Mouse (Mus musculus): ENCODE data around the gene Ift122.

Ift122 gene

GRCm38 (mm10) chr6:115830779-115831601, 22.3 kb upstream of the Ift122 start:
- CTCF ChIA-PET, result interaction anchor here in 2 of 4 experiments (0.6 to 2.5 kb wide), 4 partner anchors 9 to 105 kb away, joined by 3 to 5 read pairs (median 4); no protein-coding TSS in a partner anchor

GRCm38 (mm10) chr6:115832152-115832850, 21.0 kb upstream of the Ift122 start:
- ChIA-PET CTCF (interaction anchor here (0.7 to 2.5 kb wide), 10 partner anchors 8 to 167 kb away, joined by 3 to 19 read pairs (median 4); no protein-coding TSS in a partner anchor), POLR2A (interaction anchor here (0.5 to 25.7 kb wide), 14 partner anchors 8 to 542 kb away, joined by 3 to 814 read pairs (median 4); partner anchors contain the start of genes Rpl32 (in 2 of the 4), Ift122 (in 1 of the 4) and Mbd4 (in 1 of the 4))

More at GRCm38 (mm10) chr6:115830779-115831601, 22.3 kb upstream of the Ift122 start:
- POLR2A ChIA-PET, result interaction anchor here in 2 of 4 experiments (0.8 to 25.7 kb wide), 5 partner anchors 18 to 25 kb away, joined by 3 to 814 read pairs (median 3); partner anchors contain the start of genes Ift122 (in 2 of the 2), Mbd4 (in 2 of the 2) and Rpl32 (in 1 of the 2)

- CTCF ChIA-PET, result no interaction called here
- POLR2A ChIA-PET, result interaction anchor here in 3 of 4 experiments (0.7 to 25.7 kb wide), 7 partner anchors 10 to 107 kb away, joined by 3 to 814 read pairs (median 7); partner anchors contain the start of genes Rpl32 (in 3 of the 3), Ift122 (in 1 of the 3) and Mbd4 (in 1 of the 3)
Measured at GRCm38 (mm10) chr6:115833861-115834260, 19.4 kb upstream of the Ift122 start.

- POLR2A ChIA-PET, result interaction anchor here (0.5 to 25.7 kb wide), 64 partner anchors 8 to 586 kb away, joined by 3 to 814 read pairs (median 4); partner anchors contain the start of genes Ift122 (in 4 of the 4), Mbd4 (in 4 of the 4), Raf1 (in 3 of the 4) and Rpl32 (in 3 of the 4)
- CTCF ChIA-PET, result interaction anchor here (0.6 to 3.6 kb wide), 23 partner anchors 8 to 772 kb away, joined by 3 to 23 read pairs (median 4); partner anchors contain the start of genes Ift122 (in 3 of the 4), Mbd4 (in 3 of the 4) and Rpl32 (in 2 of the 4)
Measured at GRCm38 (mm10) chr6:115838161-115838597, 15.1 kb upstream of the Ift122 start, which contains the start of gene Efcab12. TSS of gene Efcab12 (minus strand) at chr6:115838412.

- CTCF ChIA-PET, result interaction anchor here (0.6 to 3.6 kb wide), 20 partner anchors 8 to 773 kb away, joined by 3 to 23 read pairs (median 5); partner anchors contain the start of genes Ift122 (in 3 of the 4), Mbd4 (in 3 of the 4) and Rpl32 (in 1 of the 4)
- POLR2A ChIA-PET, result interaction anchor here (0.5 to 25.7 kb wide), 61 partner anchors 8 to 587 kb away, joined by 3 to 814 read pairs (median 4); partner anchors contain the start of genes Ift122 (in 4 of the 4), Mbd4 (in 4 of the 4), Rpl32 (in 3 of the 4) and Raf1 (in 2 of the 4)
Measured at GRCm38 (mm10) chr6:115838745-115839144, 14.5 kb upstream of the Ift122 start.

- ChIA-PET POLR2A (interaction anchor here in 2 of 4 experiments (1.5 to 25.7 kb wide), 4 partner anchors 6 to 32 kb away, joined by 4 to 814 read pairs (median 137); partner anchors contain the start of genes Ift122 (in 2 of the 2), Mbd4 (in 2 of the 2) and Rpl32 (in 1 of the 2)), CTCF (interaction anchor here in 1 of 4 experiments (1.1 to 2.9 kb wide), 2 partner anchors 9 to 14 kb away, joined by 5 to 16 read pairs; partner anchors contain the start of genes Ift122 and Mbd4)
Measured at GRCm38 (mm10) chr6:115845006-115845405, 8.3 kb upstream of the Ift122 start.

GRCm38 (mm10) chr6:115846640-115847411, 6.4 kb upstream of the Ift122 start:
- ChIA-PET POLR2A (interaction anchor here in 3 of 4 experiments (0.6 to 25.7 kb wide), 11 partner anchors 7 to 361 kb away, joined by 3 to 814 read pairs (median 4); partner anchors contain the start of genes Efcab12 (in 3 of the 3), Rpl32 (in 1 of the 3) and Washc2 (in 1 of the 3)), CTCF (interaction anchor here (0.5 to 2.3 kb wide), 19 partner anchors 9 to 637 kb away, joined by 3 to 19 read pairs (median 4); partner anchors contain the start of genes Efcab12 (in 4 of the 4) and Rpl32 (in 1 of the 4))

- ChIA-PET CTCF (interaction anchor here in 2 of 4 experiments (0.6 to 2.3 kb wide), 2 partner anchors 25 to 76 kb away, joined by 5 read pairs; no protein-coding TSS in a partner anchor), POLR2A (interaction anchor here in 3 of 4 experiments (0.9 to 25.7 kb wide), 8 partner anchors 8 to 359 kb away, joined by 3 to 814 read pairs (median 62); partner anchors contain the start of genes Efcab12 (in 3 of the 3), Rpl32 (in 2 of the 3) and Washc2 (in 1 of the 3))
Measured at GRCm38 (mm10) chr6:115848598-115849304, 4.5 kb upstream of the Ift122 start.

- ChIA-PET CTCF (interaction anchor here (0.6 to 3.6 kb wide), 20 partner anchors 8 to 1580 kb away, joined by 3 to 19 read pairs (median 5); partner anchors contain the start of genes Efcab12 (in 3 of the 4) and Rpl32 (in 2 of the 4)), POLR2A (interaction anchor here (0.6 to 25.7 kb wide), 55 partner anchors 12 to 355 kb away, joined by 3 to 814 read pairs (median 4); partner anchors contain the start of genes Efcab12 (in 4 of the 4), Rpl32 (in 4 of the 4), Raf1 (in 3 of the 4) and Tmem40 (in 2 of the 4))
Measured at GRCm38 (mm10) chr6:115852446-115853090, 702 bp upstream of the Ift122 start.

- CTCF ChIA-PET, result interaction anchor here (0.6 to 3.6 kb wide), 22 partner anchors 10 to 375 kb away, joined by 3 to 19 read pairs (median 5); partner anchors contain the start of genes Efcab12 (in 3 of the 4) and Rpl32 (in 2 of the 4)
- POLR2A ChIA-PET, result interaction anchor here (0.6 to 25.7 kb wide), 53 partner anchors 9 to 627 kb away, joined by 3 to 814 read pairs (median 4); partner anchors contain the start of genes Efcab12 (in 4 of the 4), Raf1 (in 3 of the 4), Rpl32 (in 3 of the 4) and Tmem40 (in 2 of the 4)
Measured at GRCm38 (mm10) chr6:115853985-115854384, 715 bp downstream of the Ift122 start.

GRCm38 (mm10) chr6:115854432-115854831, 1.2 kb downstream of the Ift122 start:
- ChIA-PET CTCF (interaction anchor here in 3 of 4 experiments (1.2 to 3.6 kb wide), 9 partner anchors 9 to 156 kb away, joined by 3 to 19 read pairs (median 7); partner anchors contain the start of gene Efcab12 (in 2 of the 3)), POLR2A (interaction anchor here (1.0 to 25.7 kb wide), 21 partner anchors 9 to 354 kb away, joined by 3 to 814 read pairs (median 10); partner anchors contain the start of genes Efcab12 (in 4 of the 4), Rpl32 (in 2 of the 4) and Tmem40 (in 1 of the 4))

- ChIA-PET CTCF (interaction anchor here in 1 of 4 experiments (0.6 kb wide), 1 partner anchor 32 kb away, joined by 8 read pairs; no protein-coding TSS in a partner anchor), POLR2A (interaction anchor here in 3 of 4 experiments (0.6 to 25.7 kb wide), 4 partner anchors 16 to 261 kb away, joined by 3 to 814 read pairs (median 82); partner anchors contain the start of genes Efcab12 (in 1 of the 3) and Rpl32 (in 1 of the 3))
Measured at GRCm38 (mm10) chr6:115855733-115856360, 2.6 kb downstream of the Ift122 start.

GRCm38 (mm10) chr6:115856361-115856745, 3.1 kb downstream of the Ift122 start:
- ChIA-PET CTCF (interaction anchor here in 2 of 4 experiments (1.4 to 1.5 kb wide), 2 partner anchors 9 kb away, joined by 3 read pairs; no protein-coding TSS in a partner anchor), POLR2A (interaction anchor here in 1 of 4 experiments (1.0 to 10.5 kb wide), 2 partner anchors 17 to 48 kb away, joined by 4 to 159 read pairs; partner anchors contain the start of genes Efcab12 and Rpl32)

GRCm38 (mm10) chr6:115859258-115859657, 6.0 kb downstream of the Ift122 start:
- ChIA-PET POLR2A (interaction anchor here in 1 of 4 experiments (0.9 to 1.1 kb wide), 3 partner anchors 20 to 56 kb away, joined by 3 read pairs; no protein-coding TSS in a partner anchor), CTCF (interaction anchor here in 2 of 4 experiments (0.5 to 0.7 kb wide), 4 partner anchors 14 to 1065 kb away, joined by 3 to 5 read pairs (median 4); no protein-coding TSS in a partner anchor)

All from embryonic stem cell, embryonic (primary cell).